Mouse (Mus musculus) lung, postnatal 4 days (tissue): ENCODE measurements around the gene C530008M17Rik.
"Not testable (repeated sequence)": the region's sequence is repeated elsewhere in the genome, so short reads cannot be mapped to it uniquely, and the experiment has no call there.

ENCODE experiments used
- DNase-seq, 2 experiments: peaks; one replicate each; pipeline ENCODE4 v3.0.0; 2021

C530008M17Rik gene

GRCm38 (mm10) chr5:76906155-76906499, 249.8 kb downstream of the C530008M17Rik start:
- no peak for DNase-seq

GRCm38 (mm10) chr5:76910807-76911206, 254.5 kb downstream of the C530008M17Rik start:
- DNase-seq: no peak

DNA sequence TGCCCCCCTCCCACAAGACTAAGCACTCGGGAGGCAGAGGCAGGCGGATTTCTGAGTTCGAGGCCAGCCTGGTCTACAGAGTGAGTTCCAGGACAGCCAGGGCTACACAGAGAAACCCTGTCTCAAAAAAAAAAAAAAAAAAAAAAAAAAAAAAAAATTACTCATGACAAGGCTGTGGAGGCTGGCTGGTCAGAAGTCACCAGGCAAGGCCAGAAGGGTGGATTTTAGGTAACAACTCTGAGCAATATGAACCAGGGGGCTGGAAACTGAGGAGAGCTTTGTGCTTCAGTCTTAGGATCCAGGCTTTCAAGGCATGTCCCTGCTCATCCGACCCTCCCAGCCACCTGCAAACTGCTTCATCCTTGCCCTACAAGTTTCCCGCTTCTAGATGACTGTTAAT, 256.2 kb downstream of the C530008M17Rik start:
- DNase-seq: not testable (repeated sequence)

GRCm38 (mm10) chr5:76922833-76923232, 266.5 kb downstream of the C530008M17Rik start:
- no peak for DNase-seq
